Mouse (Mus musculus): ENCODE measurements at regions not wholly inside any gene's neighbourhood (a gene's known extent, or its start where the extent isn't known, plus 50 kb on each side); places are given as distances from the start of the nearest gene placed in this dataset.

GRCm38 (mm10) chr11:65535726-65536442, 252.2 kb downstream of the Map2k4 start:
- Histone ChIP-seq H3K9me3 (ENCODE audit: control insufficient read depth, low read length) (no peaks in the 10 kb centered on the region), H3K4me2 (no peak overlapping the region), H3K27me3 (replicated peaks; ENCODE audit: control insufficient read depth, insufficient read depth, low read length) (no peaks in the 10 kb centered on the region), H3K27ac (ENCODE audit: low read depth, low read length) (no peak overlapping the region), H3K4me1 (replicated peaks; ENCODE audit: control insufficient read depth, insufficient read depth, low read length) (no peaks in the 10 kb centered on the region), H3K4me3 (ENCODE audit: low read depth, low read length) (no peak overlapping the region), H3K9ac (ENCODE audit: low read depth, low read length) (no peak overlapping the region), H3K36me3 (ENCODE audit: control insufficient read depth, insufficient read depth, low read length) (no peaks in the 10 kb centered on the region)
- DNase-seq (ENCODE audit: low spot score) (no peak), ATAC-seq (replicated peaks; ENCODE audit: low FRiP score) (no peak)
- WGBS, result 87% methylated on average over 8 of the region's 8 CpGs

- no peak for ATAC-seq (replicated peaks; ENCODE audit: low FRiP score)
- Histone ChIP-seq H3K4me2 (no peak overlapping the region), H3K27ac (ENCODE audit: low read depth, low read length) (no peak overlapping the region), H3K27me3 (replicated peaks; ENCODE audit: control insufficient read depth, insufficient read depth, low read length) (no peaks in the 10 kb centered on the region), H3K9ac (ENCODE audit: low read depth, low read length) (no peak overlapping the region), H3K4me3 (ENCODE audit: low read depth, low read length) (no peak overlapping the region), H3K36me3 (ENCODE audit: control insufficient read depth, insufficient read depth, low read length) (no peaks in the 10 kb centered on the region), H3K9me3 (ENCODE audit: control insufficient read depth, low read length) (no peaks in the 10 kb centered on the region), H3K4me1 (replicated peaks; ENCODE audit: control insufficient read depth, insufficient read depth, low read length) (no peaks in the 10 kb centered on the region)
- DNase-seq (ENCODE audit: low spot score), result no peak
- 57% methylated on average over 5 of the region's 5 CpGs for WGBS
Observed at GRCm38 (mm10) chr11:65530744-65531143, 257.4 kb downstream of the Map2k4 start.

- H3K36me3 ChIP-seq (ENCODE audit: control insufficient read depth, insufficient read depth, low read length), result no peaks in the 10 kb centered on the region
- no peak overlapping the region for H3K27ac ChIP-seq (ENCODE audit: low read depth, low read length)
- ATAC-seq (replicated peaks; ENCODE audit: low FRiP score), result no peak
- H3K4me3 ChIP-seq (ENCODE audit: low read depth, low read length), result no peak overlapping the region
- H3K4me2 ChIP-seq, result no peak overlapping the region
- H3K27me3 ChIP-seq (replicated peaks; ENCODE audit: control insufficient read depth, insufficient read depth, low read length), result no peaks in the 10 kb centered on the region
- H3K9me3 ChIP-seq (ENCODE audit: control insufficient read depth, low read length), result no peaks in the 10 kb centered on the region
- no peak for DNase-seq (ENCODE audit: low spot score)
- no peak overlapping the region for H3K9ac ChIP-seq (ENCODE audit: low read depth, low read length)
- no peaks in the 10 kb centered on the region for H3K4me1 ChIP-seq (replicated peaks; ENCODE audit: control insufficient read depth, insufficient read depth, low read length)
- WGBS, result 86% methylated on average over 19 of the region's 19 CpGs
Observed at GRCm38 (mm10) chr11:65505106-65505865, 235.5 kb upstream of the Myocd start.

GRCm38 (mm10) chr11:65497979-65498378, 228.2 kb upstream of the Myocd start:
- Histone ChIP-seq H3K9ac (ENCODE audit: low read depth, low read length) (no peak overlapping the region), H3K4me1 (replicated peaks; ENCODE audit: control insufficient read depth, insufficient read depth, low read length) (no peaks in the 10 kb centered on the region), H3K27me3 (replicated peaks; ENCODE audit: control insufficient read depth, insufficient read depth, low read length) (no peaks in the 10 kb centered on the region), H3K4me2 (no peak overlapping the region), H3K9me3 (ENCODE audit: control insufficient read depth, low read length) (no peaks in the 10 kb centered on the region), H3K27ac (ENCODE audit: low read depth, low read length) (no peak overlapping the region), H3K36me3 (ENCODE audit: control insufficient read depth, insufficient read depth, low read length) (no peaks in the 10 kb centered on the region), H3K4me3 (ENCODE audit: low read depth, low read length) (no peak overlapping the region)
- DNase-seq (ENCODE audit: low spot score) (no peak), ATAC-seq (replicated peaks; ENCODE audit: low FRiP score) (no peak)
- 61% methylated on average over 2 of the region's 2 CpGs for WGBS

- Histone ChIP-seq H3K9ac (ENCODE audit: low read depth, low read length) (no peak overlapping the region), H3K36me3 (ENCODE audit: control insufficient read depth, insufficient read depth, low read length) (no peaks in the 10 kb centered on the region), H3K4me1 (replicated peaks; ENCODE audit: control insufficient read depth, insufficient read depth, low read length) (no peaks in the 10 kb centered on the region), H3K4me2 (no peak overlapping the region), H3K27me3 (replicated peaks; ENCODE audit: control insufficient read depth, insufficient read depth, low read length) (no peaks in the 10 kb centered on the region), H3K27ac (ENCODE audit: low read depth, low read length) (no peak overlapping the region), H3K9me3 (ENCODE audit: control insufficient read depth, low read length) (no peaks in the 10 kb centered on the region), H3K4me3 (ENCODE audit: low read depth, low read length) (no peak overlapping the region)
- WGBS, result 70% methylated on average over 6 of the region's 6 CpGs
- ATAC-seq (replicated peaks; ENCODE audit: low FRiP score) (no peak), DNase-seq (ENCODE audit: low spot score) (no peak)
Observed at GRCm38 (mm10) chr11:65497415-65497814, 227.6 kb upstream of the Myocd start.

- ATAC-seq (replicated peaks; ENCODE audit: low FRiP score) (no peak), DNase-seq (ENCODE audit: low spot score) (no peak)
- H3K9me3 ChIP-seq (ENCODE audit: control insufficient read depth, low read length), result no peaks in the 10 kb centered on the region
- H3K4me1 ChIP-seq (replicated peaks; ENCODE audit: control insufficient read depth, insufficient read depth, low read length), result no peaks in the 10 kb centered on the region
- no peak overlapping the region for H3K9ac ChIP-seq (ENCODE audit: low read depth, low read length)
- no peaks in the 10 kb centered on the region for H3K36me3 ChIP-seq (ENCODE audit: control insufficient read depth, insufficient read depth, low read length)
- no peak overlapping the region for H3K4me2 ChIP-seq
- 31% methylated on average over 11 of the region's 11 CpGs for WGBS
- no peaks in the 10 kb centered on the region for H3K27me3 ChIP-seq (replicated peaks; ENCODE audit: control insufficient read depth, insufficient read depth, low read length)
- H3K27ac ChIP-seq (ENCODE audit: low read depth, low read length), result no peak overlapping the region
- no peak overlapping the region for H3K4me3 ChIP-seq (ENCODE audit: low read depth, low read length)
Observed at GRCm38 (mm10) chr11:65495034-65495433, 225.2 kb upstream of the Myocd start.

GRCm38 (mm10) chr11:65490426-65490825, 220.6 kb upstream of the Myocd start:
- Histone ChIP-seq H3K9me3 (ENCODE audit: control insufficient read depth, low read length) (no peaks in the 10 kb centered on the region), H3K27ac (ENCODE audit: low read depth, low read length) (no peak overlapping the region)
- no peak for DNase-seq (ENCODE audit: low spot score)

GRCm38 (mm10) chr11:65475821-65476540, 206.2 kb upstream of the Myocd start:
- Histone ChIP-seq H3K27me3 (replicated peaks; ENCODE audit: control insufficient read depth, insufficient read depth, low read length) (no peaks in the 10 kb centered on the region), H3K9ac (ENCODE audit: low read depth, low read length) (no peak overlapping the region), H3K4me2 (no peak overlapping the region), H3K4me3 (ENCODE audit: low read depth, low read length) (no peak overlapping the region), H3K9me3 (ENCODE audit: control insufficient read depth, low read length) (no peaks in the 10 kb centered on the region), H3K27ac (ENCODE audit: low read depth, low read length) (no peak overlapping the region), H3K36me3 (ENCODE audit: control insufficient read depth, insufficient read depth, low read length) (no peaks in the 10 kb centered on the region), H3K4me1 (replicated peaks; ENCODE audit: control insufficient read depth, insufficient read depth, low read length) (no peaks in the 10 kb centered on the region)
- WGBS, result 72% methylated on average over 18 of the region's 18 CpGs
- DNase-seq (ENCODE audit: low spot score) (no peak), ATAC-seq (replicated peaks; ENCODE audit: low FRiP score) (no peak)

More at GRCm38 (mm10) chr11:65490426-65490825, 220.6 kb upstream of the Myocd start:
- Histone ChIP-seq H3K36me3 (ENCODE audit: control insufficient read depth, insufficient read depth, low read length) (no peaks in the 10 kb centered on the region), H3K4me1 (replicated peaks; ENCODE audit: control insufficient read depth, insufficient read depth, low read length) (no peaks in the 10 kb centered on the region), H3K4me2 (no peak overlapping the region), H3K9ac (ENCODE audit: low read depth, low read length) (no peak overlapping the region), H3K4me3 (ENCODE audit: low read depth, low read length) (no peak overlapping the region), H3K27me3 (replicated peaks; ENCODE audit: control insufficient read depth, insufficient read depth, low read length) (no peaks in the 10 kb centered on the region)
- WGBS, result 89% methylated on average over 3 of the region's 3 CpGs
- ATAC-seq (replicated peaks; ENCODE audit: low FRiP score), result no peak
